Mouse (Mus musculus) liver, adult 2 months (tissue): ENCODE measurements around the gene Gpr156. TPM values are rescaled to one million over a fixed set of nuclear protein-coding genes. Genes with fewer than 3 reads are reported as not detected.
"Not testable (repeated sequence)": the region's sequence is repeated elsewhere in the genome, so short reads cannot be mapped to it uniquely, and the experiment has no call there.

ENCODE experiments used
- DNase-seq: peaks from one replicate; pipeline ENCODE4 v3.0.0-alpha.2; 2011; ENCODE audit warnings: low read depth, low spot score; ENCODE audit errors: extremely low read depth
- H3K27ac ChIP-seq: fragments of 200-500 bp; replicated peaks from 2 replicates; pipeline ENCODE4 v1.5.1; 2012; ENCODE audit warnings: low read depth, mild to moderate bottlenecking, control low read depth, inconsistent platforms, low read length; ENCODE audit not compliant: insufficient read depth
- H3K27me3 ChIP-seq: fragments of 200-500 bp; 2 replicates; pipeline ENCODE4 v1.6.1; 2012; ENCODE audit warnings: mild to moderate bottlenecking, moderate library complexity, low read length, inconsistent platforms; ENCODE audit not compliant: control insufficient read depth, insufficient read depth
- H3K36me3 ChIP-seq: fragments of 200-500 bp; 2 replicates; pipeline ENCODE4 v1.6.1; 2012; ENCODE audit warnings: low read length, inconsistent platforms; ENCODE audit not compliant: control insufficient read depth, insufficient read depth
- H3K4me1 ChIP-seq: fragments of 200-500 bp; 2 replicates; pipeline ENCODE4 v1.6.1; 2011; ENCODE audit warnings: low read length; ENCODE audit not compliant: control insufficient read depth, insufficient read depth
- H3K4me3 ChIP-seq: fragments of 200-500 bp; 2 replicates; pipeline ENCODE4 v1.5.1; 2011; ENCODE audit warnings: low read depth, mild to moderate bottlenecking, control low read depth, low read length, moderate library complexity; ENCODE audit not compliant: insufficient read depth
- H3K79me2 ChIP-seq: fragments of 200-500 bp; 2 replicates; pipeline ENCODE4 v1.6.1; 2012; ENCODE audit warnings: inconsistent platforms, mild to moderate bottlenecking, low read length, moderate library complexity; ENCODE audit not compliant: control insufficient read depth, insufficient read depth
- H3K9ac ChIP-seq: fragments of 200-500 bp; 2 replicates; pipeline ENCODE4 v1.6.1; 2012; ENCODE audit warnings: low read depth, mild to moderate bottlenecking, control low read depth, inconsistent platforms, low read length
- CTCF ChIP-seq: fragments of 200-500 bp; IDR thresholded peaks from 2 replicates; pipeline ENCODE4 v1.5.1; 2011; ENCODE audit warnings: low read depth, low read length, control low read depth
- POLR2A ChIP-seq: fragments of 200-500 bp; IDR thresholded peaks from 2 replicates; pipeline ENCODE4 v1.6.1; 2011; ENCODE audit warnings: low read length, control low read depth; ENCODE audit not compliant: insufficient read depth; ENCODE audit errors: extremely low read depth
- WGBS: fragments of 180-500 bp; shearing (Covaris S2); methylation state at CpG from one replicate; pipeline ENCODE4 v1.1.7; 2018; 5-methylcytosine and 5-hydroxymethylcytosine counted together
- polyA plus RNA-seq: library from polyadenylated mRNA; depleted of rRNA; stranded (reverse); fragments of >200 nt; gene quantifications from 2 replicates; pipeline ENCODE4 v1.2.3, GENCODE M21; 2012; rRNA removed
- total RNA-seq: library from RNA; depleted of rRNA; stranded (reverse); fragments of >200 nt; gene quantifications from 2 replicates; pipeline ENCODE4 v1.2.3, GENCODE M21; 2014; rRNA removed

The Gpr156 gene
- total and polyA plus RNA-seq, 2 experiments = not detected

GRCm38 (mm10) chr16:38032644-38033043 is 116.3 kb downstream of the Gpr156 start:
- no peaks in the 10 kb centered on the region for H3K4me1 ChIP-seq
- no peak for DNase-seq
- TF ChIP-seq POLR2A = no peak
- no peak for TF ChIP-seq CTCF
- H3K27me3 ChIP-seq = no peaks in the 10 kb centered on the region
- H3K79me2 ChIP-seq = no peaks in the 10 kb centered on the region
- no peaks in the 10 kb centered on the region for H3K36me3 ChIP-seq
- WGBS = 91% methylated on average over 9 of the region's 9 CpGs
- H3K4me3 ChIP-seq = no peak overlapping the region
- H3K9ac ChIP-seq = no peak overlapping the region
- no peak overlapping the region for H3K27ac ChIP-seq

GRCm38 (mm10) chr16:38033071-38033470 is 116.8 kb downstream of the Gpr156 start:
- Histone ChIP-seq H3K27me3 (no peaks in the 10 kb centered on the region), H3K79me2 (no peaks in the 10 kb centered on the region), H3K4me3 (no peak overlapping the region), H3K4me1 (no peaks in the 10 kb centered on the region), H3K9ac (no peak overlapping the region), H3K36me3 (no peaks in the 10 kb centered on the region), H3K27ac (no peak overlapping the region)
- TF ChIP-seq POLR2A (no peak), CTCF (peak; percentile 19; the same call in 1 of the 2 replicates)
- peak; percentile 24 for DNase-seq
- WGBS = 89% methylated on average over 5 of the region's 5 CpGs

DNA sequence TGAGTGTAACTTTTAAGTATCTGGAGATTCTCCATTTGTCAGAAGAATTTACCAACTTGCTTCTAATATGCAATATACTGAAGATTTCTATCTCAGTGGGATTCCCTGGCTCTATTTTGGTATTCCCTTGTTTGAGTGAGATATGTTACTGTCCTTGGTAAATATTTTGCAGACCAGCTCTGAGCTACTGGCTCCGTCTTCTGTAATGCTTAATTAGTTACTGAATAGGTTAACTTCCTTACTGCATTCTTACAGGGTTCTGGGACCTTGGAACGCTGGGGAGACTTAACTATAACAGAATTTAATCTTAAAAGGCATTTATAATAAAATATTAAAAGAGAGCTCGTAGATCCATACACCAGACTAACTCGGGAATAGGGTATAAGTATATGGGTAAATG is 121.8 kb downstream of the Gpr156 start:
- H3K27ac ChIP-seq, H3K79me2 ChIP-seq, H3K4me1 ChIP-seq, H3K4me3 ChIP-seq, H3K36me3 ChIP-seq, H3K9ac ChIP-seq, H3K27me3 ChIP-seq, DNase-seq: not testable (repeated sequence)
- WGBS = 88% methylated on average over 4 of the region's 4 CpGs

DNA sequence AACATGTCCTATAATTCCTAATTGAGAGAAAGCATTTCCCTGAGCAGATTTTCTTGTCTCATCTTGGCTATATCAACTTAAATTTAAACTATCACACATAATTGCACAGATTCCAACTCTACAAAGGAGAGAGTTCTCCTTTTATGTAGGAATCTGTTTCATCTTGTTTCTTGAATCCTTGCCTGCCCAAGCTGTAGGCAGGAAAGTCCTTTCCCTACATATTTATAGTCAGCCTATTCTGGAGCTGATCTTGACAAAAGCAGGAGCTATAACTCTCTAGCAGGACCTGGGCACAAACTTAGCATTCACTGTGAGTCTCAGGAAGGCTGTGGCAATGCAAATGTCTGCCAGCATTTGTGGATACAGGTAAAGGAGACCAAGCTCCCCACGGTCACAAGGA is 125.9 kb downstream of the Gpr156 start:
- TF ChIP-seq POLR2A = no peak
- TF ChIP-seq CTCF = no peak
- Histone ChIP-seq H3K4me1 (no peaks in the 10 kb centered on the region), H3K36me3 (no peaks in the 10 kb centered on the region), H3K4me3 (no peak overlapping the region), H3K9ac (no peak overlapping the region), H3K79me2 (no peaks in the 10 kb centered on the region), H3K27ac (no peak overlapping the region), H3K27me3 (no peaks in the 10 kb centered on the region)
- no peak for DNase-seq
- 85% methylated on average over 1 of the region's 1 CpGs for WGBS

DNA sequence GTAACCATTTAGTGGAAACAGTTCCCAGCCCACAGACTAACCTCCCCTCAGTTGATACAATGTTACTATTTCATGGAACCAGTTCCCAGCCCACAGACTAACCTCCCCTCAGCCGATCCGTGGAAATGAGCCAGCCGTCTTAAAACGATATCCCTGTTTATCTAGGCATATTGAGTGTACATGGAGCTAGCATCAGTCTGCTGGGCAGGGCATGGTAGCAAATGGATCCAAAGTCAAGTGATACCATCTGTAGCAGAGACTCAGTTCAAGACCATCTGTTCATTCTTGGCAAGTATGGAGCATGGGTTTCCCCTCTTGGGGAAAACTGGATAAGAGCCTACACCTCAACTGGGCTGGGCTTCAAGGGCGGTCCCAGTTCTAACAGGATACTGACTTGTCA is 128.3 kb downstream of the Gpr156 start:
- H3K27ac ChIP-seq = no peak overlapping the region
- no peaks in the 10 kb centered on the region for H3K36me3 ChIP-seq
- no peaks in the 10 kb centered on the region for H3K79me2 ChIP-seq
- TF ChIP-seq POLR2A (no peak), CTCF (no peak)
- 92% methylated on average over 5 of the region's 5 CpGs for WGBS
- no peaks in the 10 kb centered on the region for H3K27me3 ChIP-seq
- no peak for DNase-seq
- no peak overlapping the region for H3K9ac ChIP-seq
- no peak overlapping the region for H3K4me3 ChIP-seq
- H3K4me1 ChIP-seq = peaks cover 2% of the 10 kb centered on the region; the same call in 1 of the 2 replicates

DNA sequence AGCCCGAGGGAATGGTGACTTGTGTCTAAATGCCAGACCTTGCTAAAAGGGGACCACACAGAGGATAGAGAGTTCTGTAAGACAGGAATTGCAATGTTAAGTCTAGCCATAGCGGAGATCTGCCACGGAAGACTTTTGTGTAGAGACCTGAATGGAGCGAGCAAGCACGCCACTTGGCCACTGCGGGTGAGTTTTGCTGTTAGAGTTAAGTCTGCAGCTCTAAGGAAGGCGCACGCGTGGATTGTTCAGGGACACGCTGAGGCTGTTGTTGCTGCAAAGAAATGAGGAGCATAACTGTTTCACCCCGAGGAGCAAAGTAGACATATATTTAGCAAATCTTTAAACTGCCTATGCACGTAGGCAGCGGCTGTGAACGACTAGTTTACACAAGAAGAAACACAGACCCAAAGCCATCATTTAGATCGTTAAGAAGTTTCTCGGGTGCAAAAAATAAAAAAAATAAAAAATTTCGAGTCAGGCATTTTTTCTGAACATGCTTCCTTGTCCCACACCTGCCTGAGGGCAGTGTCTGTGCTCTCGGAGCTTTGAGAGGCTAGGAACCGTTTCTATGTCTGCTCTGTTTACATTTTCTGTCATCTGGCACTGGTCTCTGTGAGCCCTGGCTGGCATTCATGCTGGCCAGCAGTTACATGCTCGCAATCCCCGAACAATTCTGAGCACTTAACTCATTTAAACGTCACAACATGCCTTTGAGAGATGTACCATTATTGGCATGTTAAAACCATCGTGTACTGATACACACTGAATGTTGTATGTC is 131.7 kb downstream of the Gpr156 start:
- DNase-seq = peak; percentile 62
- TF ChIP-seq POLR2A = no peak
- TF ChIP-seq CTCF = no peak
- Histone ChIP-seq H3K36me3 (no peaks in the 10 kb centered on the region), H3K4me1 (peaks cover 2% of the 10 kb centered on the region; the same call in 1 of the 2 replicates), H3K9ac (no peak overlapping the region), H3K79me2 (no peaks in the 10 kb centered on the region), H3K4me3 (no peak overlapping the region), H3K27ac (no peak overlapping the region), H3K27me3 (no peaks in the 10 kb centered on the region)
- 56% methylated on average over 23 of the region's 23 CpGs for WGBS

Other genes starting within 250 kb of the Gpr156 start
- 4.4 and 5.0 TPM in 2 replicates for gene Fstl1, start 139.6 kb upstream of the Gpr156 start, total RNA-seq
- gene Fstl1, start 139.6 kb upstream of the Gpr156 start, polyA plus RNA-seq = 1.8 and 1.9 TPM in 2 replicates
- 2.1 and 3.2 TPM in 2 replicates for gene Gm36028, start 55.4 kb upstream of the Gpr156 start, total RNA-seq
- gene Gm36028, start 55.4 kb upstream of the Gpr156 start, polyA plus RNA-seq = 5.3 and 8.9 TPM in 2 replicates
- 29.2 and 42.6 TPM in 2 replicates for gene Lrrc58, start 48.1 kb upstream of the Gpr156 start, total RNA-seq
- gene Lrrc58, start 48.1 kb upstream of the Gpr156 start, polyA plus RNA-seq = 9.9 and 10.5 TPM in 2 replicates
- gene Gsk3b, start 172.5 kb downstream of the Gpr156 start, total RNA-seq = 11.8 and 13.4 TPM in 2 replicates
- gene Gsk3b, start 172.5 kb downstream of the Gpr156 start, polyA plus RNA-seq = 4.8 and 5.8 TPM in 2 replicates